Mouse (Mus musculus) MEL (cell line): ENCODE measurements around the gene Manba. TPM values are rescaled to one million over a fixed set of nuclear protein-coding genes. Genes with fewer than 3 reads are reported as not detected.
"Not testable (repeated sequence)": the region's sequence is repeated elsewhere in the genome, so short reads cannot be mapped to it uniquely, and the experiment has no call there.

Experiments used
- DNase-seq: peaks from one replicate; pipeline ENCODE4 v3.0.0; 2011; ENCODE audit warnings: low read depth, low spot score
- H3K27ac ChIP-seq: 2 replicates; pipeline ENCODE4 v1.5.1; 2012; ENCODE audit warnings: low read depth, mild to moderate bottlenecking, control low read depth, low read length, moderate library complexity; ENCODE audit not compliant: control insufficient read depth
- H3K27me3 ChIP-seq, 2 experiments: fragments of 150-350 bp in 1 of 2; sonication (generic) in 1 of 2; 2 replicates each; pipeline ENCODE4 v1.6.1; 2012; ENCODE audit warnings: low read length in 2 of 2, mild to moderate bottlenecking in 2 of 2, improper control_type of control experiment in 1 of 2, moderate library complexity in 1 of 2; ENCODE audit not compliant: insufficient read depth in 2 of 2, control insufficient read depth in 1 of 2
- H3K36me3 ChIP-seq, 2 experiments: 2 replicates each; pipeline ENCODE4 v1.6.1; 2012 to 2014; ENCODE audit warnings: low read length in 2 of 2, improper control_type of control experiment in 1 of 2, inconsistent platforms in 1 of 2, mild to moderate bottlenecking in 1 of 2; ENCODE audit not compliant: insufficient read depth in 2 of 2, control insufficient read depth in 1 of 2
- H3K4me1 ChIP-seq, 2 experiments: fragments of 150-350 bp in 1 of 2; sonication (generic) in 1 of 2; 2 replicates each; pipeline ENCODE4 v1.6.1; 2012; ENCODE audit warnings: low read length in 2 of 2, improper control_type of control experiment in 1 of 2, mild to moderate bottlenecking in 1 of 2; ENCODE audit not compliant: insufficient read depth in 2 of 2, control insufficient read depth in 1 of 2
- H3K4me3 ChIP-seq, 2 experiments: fragments of 150-350 bp in 1 of 2; sonication (generic) in 1 of 2; 2 replicates each; pipeline ENCODE4 v1.5.1; 2012; ENCODE audit warnings: low read depth in 2 of 2, low read length in 2 of 2, mild to moderate bottlenecking in 2 of 2, moderate library complexity in 2 of 2, control low read depth in 1 of 2, improper control_type of control experiment in 1 of 2; ENCODE audit not compliant: control insufficient read depth in 1 of 2, insufficient read depth in 1 of 2
- H3K79me2 ChIP-seq: 2 replicates; pipeline ENCODE4 v1.6.1; 2012; ENCODE audit warnings: mild to moderate bottlenecking, low read length, moderate library complexity; ENCODE audit not compliant: control insufficient read depth, poor library complexity, insufficient read depth
- H3K9ac ChIP-seq: 2 replicates; pipeline ENCODE4 v1.6.1; 2012; ENCODE audit warnings: low read depth, mild to moderate bottlenecking, control low read depth, low read length, moderate library complexity; ENCODE audit not compliant: control insufficient read depth, poor library complexity, severe bottlenecking
- H3K9me3 ChIP-seq: fragments of 150-350 bp; sonication (generic); replicated peaks from 2 replicates; pipeline ENCODE4 v1.6.1; 2012; ENCODE audit warnings: mild to moderate bottlenecking, low read length, improper control_type of control experiment, moderate library complexity; ENCODE audit not compliant: insufficient read depth
- CHD1 ChIP-seq: IDR thresholded peaks from 2 replicates; pipeline ENCODE4 v1.6.1; 2012; ENCODE audit warnings: low read depth, mild to moderate bottlenecking, inconsistent platforms, low read length, improper control_type of control experiment
- CHD2 ChIP-seq: IDR thresholded peaks from 2 replicates; pipeline ENCODE4 v1.6.1; 2011; ENCODE audit warnings: low read length, improper control_type of control experiment
- CTCF ChIP-seq, 3 experiments: IDR thresholded peaks in 2 of 3; conservative IDR thresholded peaks in 1 of 3; 2 replicates each; pipeline ENCODE4 v1.5.1; 2011 to 2012; ENCODE audit warnings: low read length in 3 of 3, low read depth in 2 of 3, mild to moderate bottlenecking in 2 of 3, improper control_type of control experiment in 1 of 3, inconsistent platforms in 1 of 3, mixed read lengths in 1 of 3, moderate library complexity in 1 of 3; ENCODE audit not compliant: control insufficient read depth in 1 of 3, insufficient read depth in 1 of 3, poor library complexity in 1 of 3, severe bottlenecking in 1 of 3
- E2F4 ChIP-seq: IDR thresholded peaks from 2 replicates; pipeline ENCODE4 v1.6.1; 2011; ENCODE audit warnings: low read depth, low read length, improper control_type of control experiment, borderline replicate concordance
- EP300 ChIP-seq, 2 experiments: IDR thresholded peaks; 2 replicates each; pipeline ENCODE4 v1.6.1; 2011; ENCODE audit warnings: improper control_type of control experiment in 2 of 2, low read length in 2 of 2, low read depth in 1 of 2, mild to moderate bottlenecking in 1 of 2
- ETS1 ChIP-seq: IDR thresholded peaks from 2 replicates; pipeline ENCODE4 v1.6.1; 2012; ENCODE audit warnings: low read depth, mild to moderate bottlenecking, inconsistent platforms, low read length, improper control_type of control experiment, moderate library complexity
- GABPA ChIP-seq: IDR thresholded peaks from 2 replicates; pipeline ENCODE4 v1.6.1; 2012; ENCODE audit warnings: low read depth, mild to moderate bottlenecking, inconsistent platforms, low read length, improper control_type of control experiment, moderate library complexity
- GATA1 ChIP-seq: IDR thresholded peaks from 2 replicates; pipeline ENCODE4 v1.6.1; 2011; ENCODE audit warnings: low read depth, low read length, improper control_type of control experiment
- HCFC1 ChIP-seq: IDR thresholded peaks from 2 replicates; pipeline ENCODE4 v1.6.1; 2012; ENCODE audit warnings: low read depth, mild to moderate bottlenecking, inconsistent platforms, low read length, improper control_type of control experiment, moderate library complexity
- JUND ChIP-seq: IDR thresholded peaks from 2 replicates; pipeline ENCODE4 v1.6.1; 2011; ENCODE audit warnings: low read depth, mild to moderate bottlenecking, improper control_type of control experiment, low read length
- KAT2A ChIP-seq: conservative IDR thresholded peaks from 2 replicates; pipeline ENCODE4 v1.6.1; 2012; ENCODE audit warnings: low read depth, low read length, improper control_type of control experiment, inconsistent platforms
- MAFK ChIP-seq: IDR thresholded peaks from 2 replicates; pipeline ENCODE4 v1.6.1; 2011; ENCODE audit warnings: low read depth, mild to moderate bottlenecking, low read length, improper control_type of control experiment, borderline replicate concordance
- MAX ChIP-seq: IDR thresholded peaks from 2 replicates; pipeline ENCODE4 v1.6.1; 2011; ENCODE audit warnings: low read length, improper control_type of control experiment
- MEF2A ChIP-seq: IDR thresholded peaks from 2 replicates; pipeline ENCODE4 v1.6.1; 2014; ENCODE audit warnings: low read depth, mild to moderate bottlenecking, inconsistent platforms, low read length, improper control_type of control experiment; ENCODE audit not compliant: poor library complexity, insufficient replicate concordance, severe bottlenecking; ENCODE audit errors: extremely low read depth
- MXI1 ChIP-seq: IDR thresholded peaks from 2 replicates; pipeline ENCODE4 v1.6.1; 2011; ENCODE audit warnings: mild to moderate bottlenecking, low read depth, low read length, improper control_type of control experiment
- MYB ChIP-seq: IDR thresholded peaks from 2 replicates; pipeline ENCODE4 v1.6.1; 2011; ENCODE audit warnings: mild to moderate bottlenecking, low read depth, low read length, improper control_type of control experiment
- MYC ChIP-seq: IDR thresholded peaks from 2 replicates; pipeline ENCODE4 v1.6.1; 2011; ENCODE audit warnings: low read depth, mild to moderate bottlenecking, low read length, improper control_type of control experiment, moderate library complexity
- NELFE ChIP-seq: IDR thresholded peaks from 2 replicates; pipeline ENCODE4 v1.6.1; 2011; ENCODE audit warnings: low read depth, low read length, improper control_type of control experiment
- NRF1 ChIP-seq: IDR thresholded peaks from 2 replicates; pipeline ENCODE4 v1.6.1; 2014; ENCODE audit warnings: low read depth, mild to moderate bottlenecking, inconsistent platforms, low read length, improper control_type of control experiment, moderate library complexity; ENCODE audit not compliant: poor library complexity, insufficient read depth, severe bottlenecking
- POLR2A ChIP-seq, 2 experiments: IDR thresholded peaks; 2 replicates each; pipeline ENCODE4 v1.6.1; 2011 to 2012; ENCODE audit warnings: low read length in 2 of 2, mild to moderate bottlenecking in 2 of 2, control low read depth in 1 of 2, improper control_type of control experiment in 1 of 2, low read depth in 1 of 2, moderate library complexity in 1 of 2; ENCODE audit not compliant: control insufficient read depth in 1 of 2, insufficient read depth in 1 of 2, poor library complexity in 1 of 2
- POLR2AphosphoS2 ChIP-seq: IDR thresholded peaks from 2 replicates; pipeline ENCODE4 v1.6.1; 2011; ENCODE audit warnings: low read length, improper control_type of control experiment
- POLR2AphosphoS5 ChIP-seq: IDR thresholded peaks from 2 replicates; pipeline ENCODE4 v1.6.1; 2012; ENCODE audit warnings: low read depth, borderline replicate concordance, mild to moderate bottlenecking, inconsistent platforms, low read length, moderate library complexity, mixed read lengths
- RAD21 ChIP-seq: IDR thresholded peaks from 2 replicates; pipeline ENCODE4 v1.6.1; 2011; ENCODE audit warnings: mild to moderate bottlenecking, low read depth, low read length, improper control_type of control experiment
- RCOR1 ChIP-seq: IDR thresholded peaks from 2 replicates; pipeline ENCODE4 v1.6.1; 2012; ENCODE audit warnings: low read depth, mild to moderate bottlenecking, inconsistent platforms, low read length, improper control_type of control experiment
- SMC3 ChIP-seq: IDR thresholded peaks from 2 replicates; pipeline ENCODE4 v1.6.1; 2011; ENCODE audit warnings: low read depth, low read length, improper control_type of control experiment
- TAL1 ChIP-seq: IDR thresholded peaks from 2 replicates; pipeline ENCODE4 v1.6.1; 2012; ENCODE audit warnings: mild to moderate bottlenecking, inconsistent platforms, low read length, moderate library complexity, mixed read lengths
- TBP ChIP-seq: IDR thresholded peaks from 2 replicates; pipeline ENCODE4 v1.8.0; 2011; ENCODE audit warnings: low read depth, low read length, improper control_type of control experiment
- TCF12 ChIP-seq: IDR thresholded peaks from 2 replicates; pipeline ENCODE4 v1.6.1; 2014; ENCODE audit warnings: low read depth, mild to moderate bottlenecking, inconsistent platforms, low read length, improper control_type of control experiment, moderate library complexity
- USF1 ChIP-seq: IDR thresholded peaks from 2 replicates; pipeline ENCODE4 v1.6.1; 2014; ENCODE audit warnings: low read depth, mild to moderate bottlenecking, inconsistent platforms, low read length, improper control_type of control experiment, moderate library complexity
- ZC3H11A ChIP-seq: IDR thresholded peaks from 2 replicates; pipeline ENCODE4 v1.6.1; 2012; ENCODE audit warnings: low read depth, mild to moderate bottlenecking, inconsistent platforms, low read length, improper control_type of control experiment
- ZKSCAN1 ChIP-seq: IDR thresholded peaks from 2 replicates; pipeline ENCODE4 v1.6.1; 2012; ENCODE audit warnings: low read depth, mild to moderate bottlenecking, inconsistent platforms, low read length, improper control_type of control experiment, moderate library complexity
- ZMIZ1 ChIP-seq: IDR thresholded peaks from 2 replicates; pipeline ENCODE4 v1.6.1; 2012; ENCODE audit warnings: low read depth, mild to moderate bottlenecking, inconsistent platforms, low read length, improper control_type of control experiment, moderate library complexity
- ZNF384 ChIP-seq: IDR thresholded peaks from 2 replicates; pipeline ENCODE4 v1.6.1; 2012; ENCODE audit warnings: low read depth, mild to moderate bottlenecking, inconsistent platforms, low read length, improper control_type of control experiment
- polyA plus RNA-seq, 2 experiments: library from polyadenylated mRNA; stranded (reverse) in 1 of 2; unstranded in 1 of 2; fragments of >175 nt in 1 of 2; fragments of >200 nt in 1 of 2; gene quantifications; 2 replicates each; pipeline versions ENCODE4 v1.2.1 to v1.2.4; 2012; ENCODE audit warnings: low replicate concordance in 2 of 2, low read depth in 1 of 2; ENCODE audit not compliant: insufficient read length in 2 of 2, insufficient read depth in 1 of 2, missing spikeins in 1 of 2
- total RNA-seq: library from RNA; depleted of rRNA; stranded (reverse); fragments of 300-350 nt; gene quantifications from 2 replicates; pipeline ENCODE4 v1.2.3, GENCODE M21; 2012

Manba gene
- total and polyA plus RNA-seq, 3 experiments = 8.1 to 10.6 TPM; not detected in 1

- H3K9me3 ChIP-seq, H3K79me2 ChIP-seq, DNase-seq, H3K36me3 ChIP-seq, H3K27ac ChIP-seq, H3K27me3 ChIP-seq: not testable (repeated sequence)
- peak overlapping the region; percentile 69 for H3K9ac ChIP-seq
- peak; percentile 52; the same call in 1 of the 2 replicates for TF ChIP-seq ZNF384
- peak overlapping the region; percentile 71 to 97 for H3K4me3 ChIP-seq
- H3K4me1 ChIP-seq = peaks cover 8 to 13% of the 10 kb centered on the region in 2 experiments
Measured at GRCm38 (mm10) chr3:135484650-135485049, 761 bp upstream of the Manba start.

- no peak for DNase-seq
- H3K27ac ChIP-seq = 0 out of 2 replicates have a peak overlapping the region, but pooled peaks have one; percentile 1
- no peak for TF ChIP-seq CHD1
- TF ChIP-seq USF1 = no peak
- TF ChIP-seq GATA1 = no peak
- no peak for TF ChIP-seq ZNF384
- 0 out of 2 replicates have a peak, but pooled peaks have one; percentile 32 for TF ChIP-seq MYC
- TF ChIP-seq POLR2AphosphoS2 = no peak
- TF ChIP-seq MAFK = no peak
- no peak for TF ChIP-seq ZC3H11A
- no peak for TF ChIP-seq MAX
- no peak for TF ChIP-seq CTCF (IDR thresholded peaks at IDR 0.05 in 2 of 3, conservative IDR thresholded peaks at IDR 0.05 in 1 of 3; ENCODE audit: control insufficient read depth in 1 of 3, insufficient read depth in 1 of 3, low read depth in 2 of 3, low read length in 3 of 3, poor library complexity in 1 of 3, severe bottlenecking in 1 of 3)
- no peak; the same call in 1 of the 2 replicates for TF ChIP-seq HCFC1
- TF ChIP-seq NRF1 = no peak
- no peak for TF ChIP-seq MXI1
- TF ChIP-seq TAL1 = no peak
- TF ChIP-seq POLR2AphosphoS5 = no peak
- TF ChIP-seq EP300 (IDR thresholded peaks at IDR 0.05; ENCODE audit: low read depth in 1 of 2, low read length in 2 of 2) = 0 out of 4 replicates have a peak, but pooled peaks of 1 of the 2 experiments have one; percentile 2
- no peak for TF ChIP-seq ETS1
- no peak for TF ChIP-seq KAT2A
- no peak for TF ChIP-seq ZMIZ1
- TF ChIP-seq RAD21 = no peak
- TF ChIP-seq MYB = no peak
- TF ChIP-seq SMC3 = no peak
- no peak for TF ChIP-seq E2F4
- no peak for TF ChIP-seq NELFE
- TF ChIP-seq CHD2 = no peak
- no peak for TF ChIP-seq ZKSCAN1
- TF ChIP-seq GABPA = no peak
- no peak for TF ChIP-seq MEF2A
- no peak for TF ChIP-seq POLR2A (IDR thresholded peaks at IDR 0.05; ENCODE audit: control insufficient read depth in 1 of 2, insufficient read depth in 1 of 2, low read depth in 1 of 2, low read length in 2 of 2, poor library complexity in 1 of 2)
- TF ChIP-seq TCF12 = no peak
- TF ChIP-seq JUND = no peak
- 0 out of 2 replicates have a peak, but pooled peaks have one; percentile 7 for TF ChIP-seq TBP
- TF ChIP-seq RCOR1 = no peak
Measured at GRCm38 (mm10) chr3:135485900-135486241, 460 bp downstream of the Manba start.

More at GRCm38 (mm10) chr3:135485900-135486241, 460 bp downstream of the Manba start:
- Histone ChIP-seq H3K79me2 (peaks cover 3% of the 10 kb centered on the region; the same call in 1 of the 2 replicates), H3K4me3 (peak overlapping the region; percentile 71 to 97), H3K9ac (peak overlapping the region; percentile 69), H3K27me3 (no peaks in the 10 kb centered on the region), H3K9me3 (no peaks in the 10 kb centered on the region), H3K36me3 (peaks cover 0 to 7% of the 10 kb centered on the region in 2 experiments; a peak in 2 of 4 replicates), H3K4me1 (peaks cover 8 to 13% of the 10 kb centered on the region in 2 experiments)
